Mouse (Mus musculus) CH12.LX (cell line): ENCODE results near the gene Syndig1. TPM values are rescaled to one million over a fixed set of nuclear protein-coding genes. Genes with fewer than 3 reads are reported as not detected.

ENCODE experiments used
- DNase-seq: peaks from one replicate; pipeline ENCODE4 v3.0.0-alpha.2; 2013; ENCODE audit errors: extremely low read depth
- H3K27ac ChIP-seq: 2 replicates; pipeline ENCODE4 v1.5.1; 2012; ENCODE audit warnings: low read depth, mild to moderate bottlenecking, control low read depth, moderate library complexity; ENCODE audit not compliant: insufficient read depth
- H3K27me3 ChIP-seq: replicated peaks from 2 replicates; pipeline ENCODE3; 2012; ENCODE audit warnings: inconsistent platforms
- H3K36me3 ChIP-seq, 2 experiments: replicated peaks in 1 of 2; 2 replicates each; pipeline versions ENCODE3 to v1.6.1; 2012; ENCODE audit warnings: inconsistent platforms in 1 of 2, low read length in 1 of 2, mild to moderate bottlenecking in 1 of 2, mixed read lengths in 1 of 2, moderate library complexity in 1 of 2; ENCODE audit not compliant: control insufficient read depth in 1 of 2, insufficient read depth in 1 of 2
- H3K4me1 ChIP-seq, 2 experiments: 2 replicates each; pipeline ENCODE4 v1.6.1; 2012; ENCODE audit warnings: inconsistent platforms in 1 of 2, moderate library complexity in 1 of 2; ENCODE audit not compliant: insufficient read depth in 2 of 2, control insufficient read depth in 1 of 2
- H3K4me2 ChIP-seq: 2 replicates; pipeline ENCODE4 v1.6.1; 2012; ENCODE audit warnings: low read depth, mild to moderate bottlenecking, control low read depth; ENCODE audit not compliant: poor library complexity, insufficient read depth, severe bottlenecking
- H3K4me3 ChIP-seq, 3 experiments: fragments of 150-350 bp in 1 of 3; sonication (generic) in 1 of 3; replicated peaks in 1 of 3; 2 replicates each; pipeline versions ENCODE3 to v1.5.1; 2011 to 2012; ENCODE audit warnings: low read depth in 2 of 3, low read length in 2 of 3, mild to moderate bottlenecking in 2 of 3, moderate library complexity in 2 of 3, control low read depth in 1 of 3, improper control_type of control experiment in 1 of 3, inconsistent platforms in 1 of 3, mixed read lengths in 1 of 3; ENCODE audit not compliant: poor library complexity in 1 of 3
- H3K79me2 ChIP-seq: replicated peaks from 2 replicates; pipeline ENCODE4 v1.6.1; 2012; ENCODE audit warnings: mild to moderate bottlenecking, moderate library complexity; ENCODE audit not compliant: control insufficient read depth, poor library complexity, insufficient read depth, severe bottlenecking; ENCODE audit errors: extremely low read depth
- H3K9ac ChIP-seq: 2 replicates; pipeline ENCODE4 v1.6.1; 2012; ENCODE audit warnings: low read depth, mild to moderate bottlenecking, control low read depth, moderate library complexity; ENCODE audit not compliant: insufficient read depth
- H3K9me3 ChIP-seq: replicated peaks from 2 replicates; pipeline ENCODE3; 2012; ENCODE audit warnings: low read length, inconsistent platforms, mixed read lengths
- BHLHE40 ChIP-seq: IDR thresholded peaks from 2 replicates; pipeline ENCODE4 v1.6.1; 2011; ENCODE audit warnings: mild to moderate bottlenecking, low read depth, low read length, improper control_type of control experiment
- CHD1 ChIP-seq: IDR thresholded peaks from 2 replicates; pipeline ENCODE4 v1.6.1; 2012; ENCODE audit warnings: low read depth, low read length, improper control_type of control experiment, inconsistent platforms
- CTCF ChIP-seq, 2 experiments: IDR thresholded peaks in 1 of 2; conservative IDR thresholded peaks in 1 of 2; 2 replicates each; pipeline ENCODE4 v1.5.1; 2011 to 2012; ENCODE audit warnings: low read depth in 2 of 2, low read length in 2 of 2, improper control_type of control experiment in 1 of 2, inconsistent platforms in 1 of 2, mild to moderate bottlenecking in 1 of 2, moderate library complexity in 1 of 2
- ELF1 ChIP-seq: IDR thresholded peaks from 2 replicates; pipeline ENCODE4 v1.6.1; 2014; ENCODE audit warnings: low read depth, mild to moderate bottlenecking, inconsistent platforms, low read length, improper control_type of control experiment
- HCFC1 ChIP-seq: IDR thresholded peaks from 2 replicates; pipeline ENCODE4 v1.6.1; 2012; ENCODE audit warnings: low read depth, mild to moderate bottlenecking, inconsistent platforms, low read length, improper control_type of control experiment
- IRF4 ChIP-seq: IDR thresholded peaks from 2 replicates; pipeline ENCODE4 v1.6.1; 2014; ENCODE audit warnings: low read depth, mild to moderate bottlenecking, inconsistent platforms, low read length, improper control_type of control experiment
- MAX ChIP-seq: IDR thresholded peaks from 2 replicates; pipeline ENCODE4 v1.6.1; 2011; ENCODE audit warnings: low read length, improper control_type of control experiment
- MAZ ChIP-seq: IDR thresholded peaks from 2 replicates; pipeline ENCODE4 v1.6.1; 2012; ENCODE audit warnings: low read depth, mild to moderate bottlenecking, inconsistent platforms, low read length, improper control_type of control experiment, moderate library complexity
- MEF2A ChIP-seq: IDR thresholded peaks from 2 replicates; pipeline ENCODE4 v1.6.1; 2014; ENCODE audit warnings: low read depth, mild to moderate bottlenecking, inconsistent platforms, low read length, improper control_type of control experiment, borderline replicate concordance
- NELFE ChIP-seq: IDR thresholded peaks from 2 replicates; pipeline ENCODE4 v1.6.1; 2011; ENCODE audit warnings: low read depth, low read length, improper control_type of control experiment
- PAX5 ChIP-seq: IDR thresholded peaks from 2 replicates; pipeline ENCODE4 v1.6.1; 2012; ENCODE audit warnings: low read length, inconsistent platforms, mixed read lengths
- RAD21 ChIP-seq: IDR thresholded peaks from 2 replicates; pipeline ENCODE4 v1.6.1; 2011; ENCODE audit warnings: low read depth, mild to moderate bottlenecking, low read length, improper control_type of control experiment, moderate library complexity
- SIN3A ChIP-seq: IDR thresholded peaks from 2 replicates; pipeline ENCODE4 v1.6.1; 2012; ENCODE audit warnings: low read length, improper control_type of control experiment, inconsistent platforms
- SMC3 ChIP-seq: IDR thresholded peaks from 2 replicates; pipeline ENCODE4 v1.6.1; 2011; ENCODE audit warnings: low read depth, low read length, improper control_type of control experiment
- TCF12 ChIP-seq: IDR thresholded peaks from 2 replicates; pipeline ENCODE4 v1.6.1; 2014; ENCODE audit warnings: low read depth, mild to moderate bottlenecking, inconsistent platforms, low read length, improper control_type of control experiment
- USF2 ChIP-seq: conservative IDR thresholded peaks from 2 replicates; pipeline ENCODE4 v1.6.1; 2011; ENCODE audit warnings: low read depth, low read length, improper control_type of control experiment
- ZNF384 ChIP-seq: IDR thresholded peaks from 2 replicates; pipeline ENCODE4 v1.6.1; 2012; ENCODE audit warnings: low read depth, low read length, improper control_type of control experiment, inconsistent platforms
- dilution Hi-C: fragments of 300-500 bp; cut with MboI; formaldehyde crosslinking; loops from 2 replicates; pipeline ENCODE4 v1.14.3; 2020; ENCODE audit warnings: low sequenced_read_pairs; ENCODE audit not compliant: extremely low pct_unique_long_range_greater_than_20kb, extremely low pct_ligation_motif_present
- in situ Hi-C: fragments of 300-500 bp; cut with MboI; formaldehyde crosslinking; loops from 3 replicates; pipeline ENCODE4 v1.14.3; 2019; ENCODE audit warnings: low sequenced_read_pairs, low pct_ligation_motif_present, low pct_unique_long_range_greater_than_20kb, mixed read lengths
- polyA plus RNA-seq: library from polyadenylated mRNA; unstranded; fragments of >175 nt; gene quantifications from 2 replicates; pipeline ENCODE4 v1.2.1, GENCODE M21; 2012; ENCODE audit warnings: low read depth; ENCODE audit not compliant: insufficient read length
- total RNA-seq, 2 experiments: library from RNA; depleted of rRNA; stranded (reverse); fragments of 300-350 nt in 1 of 2; fragments of >200 nt in 1 of 2; gene quantifications; 2 replicates each; pipeline ENCODE4 v1.2.3; 2012 to 2014

Syndig1 gene
- total and polyA plus RNA-seq, 3 experiments: not detected

- Histone ChIP-seq H3K4me2 (no peak overlapping the region), H3K36me3 (no peaks in the 10 kb centered on the region), H3K4me1 (peaks cover 2 to 16% of the 10 kb centered on the region in 2 experiments; a peak in 2 of 4 replicates), H3K27ac (no peak overlapping the region), H3K4me3 (no peak overlapping the region), H3K27me3 (no peaks in the 10 kb centered on the region), H3K9me3 (no peaks in the 10 kb centered on the region), H3K79me2 (no peaks in the 10 kb centered on the region), H3K9ac (no peak overlapping the region)
- in situ Hi-C loops: no loop called here
- peak; percentile 57 for DNase-seq
- TF ChIP-seq TCF12: no peak
- TF ChIP-seq MAZ: no peak
- TF ChIP-seq HCFC1: no peak
- no peak for TF ChIP-seq CTCF (conservative IDR thresholded peaks at IDR 0.05 in 1 of 2, IDR thresholded peaks at IDR 0.05 in 1 of 2; ENCODE audit: low read depth in 2 of 2, low read length in 2 of 2)
- no peak for TF ChIP-seq ZNF384
- dilution Hi-C loops: no loop called here
Measured at GRCm38 (mm10) chr2:150016303-150016702, 187.3 kb downstream of the Syndig1 start.

GRCm38 (mm10) chr2:150020706-150021105, 191.7 kb downstream of the Syndig1 start:
- H3K27me3 ChIP-seq: no peaks in the 10 kb centered on the region
- H3K9me3 ChIP-seq: no peaks in the 10 kb centered on the region
- H3K9ac ChIP-seq: no peak overlapping the region
- no peaks in the 10 kb centered on the region for H3K79me2 ChIP-seq
- H3K4me3 ChIP-seq: no peak overlapping the region
- H3K27ac ChIP-seq: no peak overlapping the region
- no peaks in the 10 kb centered on the region for H3K36me3 ChIP-seq
- H3K4me2 ChIP-seq: no peak overlapping the region
- in situ Hi-C loops (no loop called here), dilution Hi-C loops (no loop called here)
- H3K4me1 ChIP-seq: peaks cover 0 to 16% of the 10 kb centered on the region in 2 experiments; a peak in 2 of 4 replicates
- TF ChIP-seq USF2: no peak
- no peak for TF ChIP-seq NELFE
- no peak for TF ChIP-seq ELF1
- TF ChIP-seq CHD1: no peak
- no peak for TF ChIP-seq PAX5
- TF ChIP-seq MEF2A: no peak
- TF ChIP-seq SIN3A: no peak
- no peak for TF ChIP-seq BHLHE40
- no peak for TF ChIP-seq TCF12
- TF ChIP-seq IRF4: no peak
- DNase-seq: no peak

GRCm38 (mm10) chr2:150023873-150024339, 194.9 kb downstream of the Syndig1 start:
- peak; percentile 30 for DNase-seq

More at GRCm38 (mm10) chr2:150023873-150024339, 194.9 kb downstream of the Syndig1 start:
- H3K27me3 ChIP-seq: no peaks in the 10 kb centered on the region
- dilution Hi-C loops (no loop called here), in situ Hi-C loops (no loop called here)
- H3K9me3 ChIP-seq: no peaks in the 10 kb centered on the region
- no peaks in the 10 kb centered on the region for H3K36me3 ChIP-seq
- H3K27ac ChIP-seq: no peak overlapping the region
- TF ChIP-seq ELF1 (no peak), SMC3 (peak; percentile 30; the same call in 1 of the 2 replicates), RAD21 (peak; percentile 62), CTCF (conservative IDR thresholded peaks at IDR 0.05 in 1 of 2, IDR thresholded peaks at IDR 0.05 in 1 of 2; ENCODE audit: low read depth in 2 of 2, low read length in 2 of 2) (peak in 1 of 2 experiments; percentile 53; a peak in 2 of 4 replicates), MAX (no peak)
- H3K9ac ChIP-seq: no peak overlapping the region
- H3K4me2 ChIP-seq: no peak overlapping the region
- no peaks in the 10 kb centered on the region for H3K4me1 ChIP-seq
- H3K4me3 ChIP-seq: no peak overlapping the region
- H3K79me2 ChIP-seq: no peaks in the 10 kb centered on the region
